Mouse (Mus musculus) heart, adult 9 months (tissue): ENCODE data around the gene Gm884.

Source experiments
- DNase-seq, 2 experiments: peaks; one replicate each; pipeline ENCODE4 v3.0.0; 2022; ENCODE audit warnings: low spot score in 2 of 2

Gm884 gene

DNA sequence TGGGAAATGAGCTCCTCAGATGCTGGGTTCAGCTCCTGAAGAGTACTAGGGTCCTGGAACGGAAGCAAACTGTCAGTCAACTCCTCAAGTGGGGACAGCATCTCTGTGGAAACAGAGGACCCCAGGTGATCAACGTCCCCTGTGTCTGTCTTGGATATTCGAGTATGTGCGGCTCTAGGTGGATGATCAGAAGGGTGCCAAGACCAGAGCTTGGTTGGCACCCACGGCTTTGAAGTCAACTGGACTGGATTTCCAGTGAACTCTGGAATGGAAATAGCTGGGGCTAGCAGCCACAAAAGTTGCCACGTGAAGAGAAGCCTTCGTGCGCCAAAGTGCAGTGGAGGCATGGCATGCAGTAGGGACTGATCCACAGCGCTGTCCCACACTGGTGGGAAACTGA lies at the start of gene Gm884:
Gene Gm884 (minus strand): TSS at position 101 of the 400 bp plus-strand sequence.
- DNase-seq = no peak

DNA sequence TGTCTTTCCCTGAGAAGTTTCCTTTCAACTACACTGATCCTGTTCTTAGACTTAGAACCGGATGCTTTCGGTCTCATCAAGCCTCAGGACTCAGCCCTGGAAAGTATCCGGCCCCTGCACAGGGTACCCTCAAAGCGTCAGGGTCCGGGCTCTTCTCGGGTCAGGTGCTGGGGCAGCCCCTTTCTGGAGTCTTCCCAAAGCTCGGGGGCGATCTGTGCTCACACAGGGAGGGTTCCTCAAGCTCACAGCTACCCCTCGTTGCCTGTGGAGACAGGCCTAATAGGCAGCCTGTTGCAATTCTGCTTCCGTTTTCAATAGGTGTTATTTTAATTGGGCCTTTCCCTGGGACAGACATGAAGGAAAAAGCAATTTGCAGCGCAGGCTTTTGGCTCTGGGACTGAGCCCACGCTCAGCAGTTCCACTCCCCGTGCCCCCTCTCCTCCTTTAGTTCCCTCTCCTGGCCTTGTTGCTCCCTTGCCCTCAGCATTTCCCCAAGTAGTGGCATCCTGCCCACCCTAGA lies 46.0 kb upstream of the Gm884 start:
- no peak for DNase-seq

DNA sequence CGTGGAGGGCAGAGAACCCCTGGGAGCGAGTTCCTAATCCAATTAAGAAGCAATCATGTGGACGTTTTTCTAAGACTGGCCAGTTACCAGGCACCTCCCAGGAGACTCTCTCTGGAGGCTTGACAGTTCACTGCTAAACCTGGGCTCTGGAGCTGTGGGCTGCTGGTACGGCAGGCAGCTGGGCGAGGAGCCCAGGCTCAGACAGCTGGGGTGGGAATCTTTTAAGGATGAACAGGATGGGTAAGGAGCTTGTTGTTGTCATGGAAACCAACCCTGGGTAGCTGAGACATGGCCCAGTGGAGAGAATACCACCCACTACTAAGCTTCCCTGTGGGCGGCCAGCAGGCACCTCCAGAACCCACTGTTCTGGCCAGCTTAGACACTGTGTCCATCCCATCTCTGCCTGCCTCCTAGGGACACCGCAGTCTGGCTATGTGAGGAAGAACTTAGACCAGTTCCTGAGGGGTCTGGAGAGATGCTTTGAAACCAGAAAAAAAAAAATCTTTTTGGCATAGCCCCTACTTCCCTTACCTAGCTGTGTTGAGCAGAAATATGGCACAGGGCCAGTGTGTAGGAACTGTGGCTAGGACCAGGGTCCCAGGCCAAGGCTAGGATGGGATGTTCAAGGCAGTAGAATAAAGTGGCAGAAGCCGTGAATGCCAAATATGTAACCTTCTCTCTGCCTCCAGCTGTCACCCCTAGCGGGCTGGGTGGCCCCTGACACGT lies 45.4 kb upstream of the Gm884 start:
- no peak for DNase-seq

DNA sequence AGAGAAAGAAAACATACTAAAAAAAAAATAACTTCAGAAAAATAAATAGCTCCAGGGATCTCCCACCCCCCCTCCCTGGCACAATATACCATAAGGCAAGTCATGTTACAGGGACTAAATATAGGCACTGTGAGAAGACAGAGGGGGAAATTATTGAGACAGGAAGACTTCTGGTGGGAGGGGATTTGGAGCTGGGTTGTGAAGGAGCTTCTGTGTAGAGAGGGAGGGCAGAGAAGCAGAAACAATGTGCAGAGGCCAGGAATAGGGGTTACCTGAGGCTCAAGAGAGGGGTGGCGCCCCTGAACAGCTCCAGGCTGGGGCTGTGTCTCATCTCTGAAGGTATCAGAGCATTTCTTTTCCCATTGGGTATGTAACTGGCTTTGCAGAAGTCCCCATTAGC lies 44.8 kb upstream of the Gm884 start:
- DNase-seq = no peak

DNA sequence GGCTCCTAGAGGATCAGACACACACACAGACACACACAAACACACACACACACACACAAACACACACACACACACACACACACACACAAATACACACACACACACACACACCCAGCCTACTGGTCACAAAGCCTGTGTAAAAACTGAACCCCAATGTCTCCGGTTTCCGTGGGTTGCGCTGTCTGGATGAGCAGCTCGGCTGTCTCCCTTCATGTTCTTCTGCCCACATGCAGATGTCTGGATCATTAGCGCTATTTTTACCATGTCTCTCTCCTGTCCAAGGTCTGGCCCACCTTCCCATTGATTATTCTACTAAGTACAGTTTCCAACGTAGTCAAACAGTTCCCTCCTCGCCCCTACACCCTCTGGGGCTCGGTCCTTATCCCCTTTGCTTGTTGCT lies 42.2 kb upstream of the Gm884 start:
- DNase-seq = no peak

DNA sequence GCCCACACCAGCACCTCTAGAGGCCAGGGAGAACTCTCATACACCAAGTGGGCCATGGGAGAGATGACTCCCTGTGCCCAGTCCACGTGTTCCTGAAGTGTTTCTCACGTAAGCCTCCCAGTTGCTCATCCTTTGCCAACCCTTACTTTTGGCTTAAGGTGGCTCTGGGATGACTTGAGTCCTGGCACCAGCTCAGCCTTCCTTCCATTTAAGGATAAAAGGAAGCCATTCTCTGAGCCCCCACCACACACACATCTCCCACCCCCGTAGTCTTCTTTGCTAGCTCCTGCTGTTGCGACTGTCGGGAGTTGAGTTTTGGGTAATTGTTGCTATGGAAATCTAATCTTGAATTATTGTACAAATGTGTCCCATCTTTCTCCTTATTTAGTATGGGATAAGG lies 41.6 kb upstream of the Gm884 start:
- DNase-seq = no peak

DNA sequence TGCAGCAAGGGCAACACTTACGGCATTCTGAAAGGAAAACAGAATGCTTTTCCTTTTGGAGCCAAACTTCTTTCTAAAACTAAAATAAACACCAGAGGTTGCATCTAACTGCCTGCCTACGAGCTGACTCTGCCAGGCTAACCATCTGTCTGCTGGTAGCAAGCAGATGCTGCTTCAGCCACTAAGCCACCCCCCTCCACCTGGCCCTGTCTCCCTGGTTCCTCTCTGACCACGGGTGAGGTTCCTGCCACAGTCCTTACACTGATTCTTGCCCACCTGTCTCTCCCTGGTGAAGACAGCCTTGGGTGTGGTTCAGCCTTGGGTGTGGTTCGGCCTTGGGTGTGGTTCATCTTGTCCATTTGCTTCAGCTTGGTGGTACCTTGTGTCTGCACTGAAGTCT lies 40.9 kb upstream of the Gm884 start:
- no peak for DNase-seq

DNA sequence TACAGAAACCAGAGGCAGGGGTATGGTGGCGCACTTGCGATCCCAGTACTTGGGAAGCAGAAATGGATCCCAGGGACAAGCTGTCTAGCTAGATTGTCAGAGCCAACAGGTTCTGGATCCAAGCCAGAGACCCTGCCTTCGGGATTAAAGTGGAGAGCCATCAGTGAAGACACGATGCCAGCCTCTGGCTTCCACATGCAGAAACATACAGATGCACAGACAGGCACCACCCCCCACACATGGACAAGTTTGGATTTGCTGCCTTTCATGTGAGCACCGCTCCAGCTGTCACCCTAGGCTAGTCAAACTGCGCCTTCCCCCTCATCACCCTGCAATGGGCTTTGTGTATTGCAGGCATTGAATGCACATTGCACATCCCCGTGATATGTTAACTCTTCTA lies 37.2 kb upstream of the Gm884 start:
- no peak for DNase-seq

DNA sequence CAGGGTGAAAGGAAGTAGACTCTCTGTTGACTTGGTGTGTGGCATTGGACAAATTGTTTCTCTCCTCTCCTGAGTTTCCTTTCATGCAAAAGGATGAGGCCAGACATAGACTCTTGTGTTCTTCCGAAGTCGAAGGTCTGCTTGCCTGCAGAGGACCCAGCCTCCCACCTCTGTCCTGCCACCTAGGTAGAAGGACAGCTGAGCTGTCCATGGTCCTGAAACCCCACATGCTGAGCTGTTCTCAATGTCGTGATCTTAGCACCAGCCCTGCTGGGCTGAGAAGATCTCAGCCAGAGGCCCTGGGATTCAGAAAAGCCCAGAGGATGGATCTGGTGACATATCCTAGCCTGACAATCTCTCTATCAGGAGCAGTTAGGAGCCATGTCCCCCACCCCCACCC lies 35.6 kb upstream of the Gm884 start:
- no peak for DNase-seq

DNA sequence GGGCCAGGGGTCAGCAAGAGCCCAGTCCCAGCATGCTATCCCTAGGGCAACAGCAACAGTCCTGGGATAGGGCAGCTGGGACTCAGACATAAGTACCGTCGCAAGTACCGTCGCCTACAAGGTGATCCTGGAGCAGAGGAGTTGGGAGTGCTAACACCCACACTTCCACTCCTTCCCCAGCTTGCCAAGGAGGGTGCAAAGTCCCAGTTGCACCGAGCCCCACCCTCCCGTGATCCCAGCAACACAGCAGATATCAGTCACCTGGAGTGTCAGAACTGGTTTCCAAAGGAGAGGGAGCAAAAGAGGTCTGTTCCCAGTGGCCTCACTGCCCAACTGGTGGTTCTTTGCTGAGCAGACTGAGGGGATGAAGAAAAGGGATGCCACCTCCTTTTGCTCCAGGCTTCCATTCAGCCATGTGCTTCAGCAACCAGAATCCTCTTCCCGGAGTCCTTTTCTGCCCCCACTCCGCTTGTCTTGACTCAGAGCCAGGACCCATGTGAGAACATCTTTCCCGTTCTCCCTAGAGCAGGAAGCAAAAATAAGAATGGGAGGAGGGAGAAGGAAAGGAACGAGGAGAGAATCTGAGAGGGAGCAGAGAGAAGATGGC lies 32.5 kb upstream of the Gm884 start:
- DNase-seq = no peak

DNA sequence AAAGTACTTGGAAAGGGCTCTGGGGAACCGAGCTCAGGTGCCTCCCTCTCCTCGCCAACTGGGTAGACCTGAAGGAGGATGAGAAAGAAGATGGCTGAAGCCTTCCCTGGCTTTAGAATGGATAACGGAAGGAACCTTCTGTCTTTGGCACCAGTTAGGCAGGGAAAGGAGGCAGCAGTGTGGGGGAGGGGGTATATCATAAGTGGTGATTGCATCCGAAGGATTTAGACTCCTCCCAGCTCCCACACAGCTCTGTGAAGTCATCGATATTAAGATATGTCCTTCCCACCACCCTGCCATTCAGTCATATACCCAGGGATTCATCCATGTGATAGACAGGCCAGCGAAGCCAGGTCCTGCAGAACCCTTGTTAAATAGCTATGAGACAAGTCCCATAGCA lies 30.5 kb upstream of the Gm884 start:
- no peak for DNase-seq

DNA sequence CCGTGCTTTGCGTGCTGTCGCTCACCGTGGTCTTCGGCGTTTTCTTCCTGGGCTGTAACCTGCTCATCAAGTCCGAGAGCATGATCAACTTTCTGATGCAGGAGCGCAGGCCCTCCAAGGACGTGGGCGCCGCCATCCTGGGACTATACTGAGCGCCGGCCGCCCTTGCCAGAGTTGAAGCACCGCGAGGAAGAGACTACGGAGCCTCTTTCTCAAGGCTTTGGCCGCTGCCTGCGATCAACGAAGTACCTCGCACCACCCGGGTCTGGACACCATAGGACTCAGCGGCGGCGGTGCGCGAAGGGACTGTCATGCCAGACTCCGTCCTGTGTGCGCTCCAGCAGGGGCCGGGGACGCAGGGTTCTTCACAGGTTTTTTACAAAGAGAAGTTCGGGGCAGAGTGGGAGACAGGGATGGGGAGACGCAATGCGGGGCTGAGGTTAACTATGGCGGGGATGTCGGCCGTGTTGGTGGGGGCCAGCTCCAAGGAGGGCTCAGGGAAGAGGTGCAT lies 29.1 kb upstream of the Gm884 start:
- DNase-seq = no peak

DNA sequence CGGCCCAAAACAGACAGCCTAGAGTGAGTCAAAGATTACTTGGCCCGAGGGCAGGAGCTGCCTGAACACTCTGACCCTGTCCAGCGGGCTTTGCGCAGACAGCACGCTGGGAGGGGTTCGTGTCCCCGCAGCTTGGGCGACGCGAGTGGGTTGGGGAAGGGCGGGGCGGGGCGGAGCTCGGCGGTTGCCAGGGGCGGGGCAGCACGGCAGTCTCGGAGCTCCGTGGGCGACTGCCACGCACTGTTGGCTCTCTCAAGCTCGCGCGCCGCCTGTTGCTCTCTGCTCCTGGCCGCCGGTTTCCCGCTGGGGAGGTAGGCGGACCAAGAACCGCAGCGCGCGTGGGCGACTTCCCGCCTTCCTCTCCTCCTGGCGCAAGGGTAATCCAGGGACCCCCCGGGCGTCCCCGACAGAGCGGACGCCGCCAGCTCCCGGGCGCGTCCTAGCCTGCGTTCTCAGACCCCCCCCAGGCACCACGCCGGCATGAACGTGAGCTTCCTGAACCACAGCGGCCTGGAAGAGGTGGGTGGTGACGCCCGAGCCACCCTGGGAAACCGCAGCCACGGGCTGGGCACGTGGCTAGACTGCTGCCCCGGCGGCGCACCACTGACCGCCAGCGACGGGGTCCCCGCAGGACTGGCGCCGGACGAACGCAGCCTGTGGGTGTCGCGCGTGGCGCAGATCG lies 28.5 kb upstream of the Gm884 start, which contains the start of gene Rprml:
Gene Rprml (plus strand): TSS at position 270 of the 682 bp plus-strand sequence.
- DNase-seq = no peak

DNA sequence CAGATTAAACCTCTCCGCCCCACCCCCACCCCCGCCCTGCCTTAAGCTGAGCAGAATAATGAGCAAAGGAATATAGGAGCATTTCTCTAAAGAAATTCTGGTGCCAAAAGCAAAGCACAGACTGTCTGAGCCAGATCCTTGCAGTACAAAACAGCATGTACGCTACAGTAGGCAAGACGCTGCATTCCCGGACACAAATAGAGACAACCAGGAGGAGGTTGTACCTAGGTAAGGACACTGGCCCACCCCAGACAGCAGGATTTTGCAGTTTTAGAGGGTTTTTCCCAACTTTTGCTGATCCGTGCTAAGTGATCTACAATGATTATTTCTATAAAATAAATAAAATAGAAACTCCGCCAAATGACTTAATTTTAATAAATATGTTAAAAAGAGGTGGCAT lies 27.7 kb upstream of the Gm884 start:
- no peak for DNase-seq

DNA sequence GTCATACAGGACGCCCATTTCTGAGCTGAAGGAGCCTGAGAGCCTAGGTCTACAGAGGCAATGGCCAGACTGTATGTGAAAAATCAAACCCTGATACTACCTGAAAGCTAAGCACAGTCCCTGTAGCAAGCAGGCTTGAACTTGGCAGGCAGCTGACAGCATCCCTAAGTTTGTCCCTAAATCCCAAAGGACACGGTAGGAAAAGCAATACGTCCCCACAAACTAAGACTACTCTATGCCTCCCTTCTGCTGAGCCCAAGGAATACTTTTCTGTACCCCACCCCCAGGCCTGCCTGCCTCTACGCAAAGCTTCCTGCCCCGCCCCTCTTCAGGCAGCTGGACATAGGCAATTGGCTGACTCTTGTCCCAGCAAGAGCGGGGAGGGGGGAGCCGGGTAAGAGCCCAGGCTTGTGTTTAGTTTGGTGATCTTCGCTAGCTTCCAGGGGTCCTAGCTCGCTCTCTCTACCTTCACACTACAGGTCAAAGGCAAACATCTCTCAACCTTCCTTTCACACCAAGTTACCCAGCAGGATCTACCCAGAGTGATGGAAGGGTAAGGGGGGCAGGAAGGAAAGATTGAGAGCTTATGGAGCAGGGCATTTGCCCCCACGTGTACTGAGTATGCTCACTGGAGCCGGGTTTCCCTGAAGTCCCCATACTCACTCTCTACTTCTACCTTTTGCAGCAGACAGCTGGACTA lies 27.1 kb upstream of the Gm884 start:
- DNase-seq = no peak

DNA sequence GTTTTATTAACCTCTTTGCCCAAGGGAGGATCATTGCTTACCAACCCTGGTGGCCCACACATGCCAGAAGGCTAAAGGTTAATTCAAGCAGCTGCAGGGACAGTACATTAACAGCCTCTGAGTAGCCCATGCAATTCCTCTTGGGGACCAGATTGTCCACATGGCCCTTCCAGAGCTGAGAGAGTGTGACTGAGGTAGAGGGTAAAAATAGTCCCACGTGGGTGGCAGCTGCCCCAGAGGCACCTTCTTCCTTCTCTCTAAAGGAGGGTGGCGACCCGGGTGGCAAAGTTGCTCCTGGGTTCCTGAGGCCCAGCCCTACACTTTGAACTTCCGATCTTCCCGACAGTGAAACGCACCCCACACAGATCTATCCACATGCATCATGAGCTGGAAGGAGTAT lies 25.4 kb upstream of the Gm884 start:
- no peak for DNase-seq

DNA sequence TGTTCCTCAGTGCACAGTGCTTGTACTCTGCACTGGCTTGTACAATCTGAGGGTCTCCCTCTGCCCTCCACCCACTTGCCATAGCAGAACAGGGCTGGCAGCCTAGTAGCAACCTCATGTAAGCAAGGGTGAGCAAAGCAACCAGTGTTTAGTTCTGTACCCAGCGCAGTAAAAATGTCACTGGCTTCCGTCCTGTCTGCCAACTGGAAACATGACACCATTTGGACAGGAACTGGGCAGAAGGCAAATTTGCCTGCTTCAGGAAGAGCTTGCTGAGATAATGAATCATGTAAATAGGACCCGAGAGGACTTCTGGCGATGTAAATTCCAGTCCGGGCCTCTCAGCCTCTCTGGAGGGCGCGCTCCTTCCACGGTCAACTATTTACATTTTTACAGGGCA lies 24.8 kb upstream of the Gm884 start:
- peak; percentile 3 to 15 for DNase-seq

DNA sequence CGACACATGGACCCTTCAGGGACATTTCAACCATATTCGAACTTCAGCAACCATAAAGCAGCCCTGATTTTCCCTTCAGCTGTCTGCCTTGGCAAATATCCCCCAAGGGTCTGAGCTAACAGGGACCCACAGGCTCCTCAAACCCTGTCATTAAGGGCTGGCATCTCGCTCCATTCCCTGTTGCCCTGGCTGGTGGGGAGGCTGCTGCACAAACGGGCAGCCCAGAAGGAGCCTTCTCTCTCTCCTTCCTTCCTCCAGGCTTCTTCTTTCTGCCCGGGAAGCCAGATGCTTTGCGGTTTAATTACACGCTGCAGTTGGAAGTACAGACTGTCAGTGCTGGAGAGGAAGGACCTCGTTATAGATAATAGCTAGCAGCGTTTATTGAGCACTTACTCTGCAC lies 22.3 kb upstream of the Gm884 start:
- DNase-seq = no peak

DNA sequence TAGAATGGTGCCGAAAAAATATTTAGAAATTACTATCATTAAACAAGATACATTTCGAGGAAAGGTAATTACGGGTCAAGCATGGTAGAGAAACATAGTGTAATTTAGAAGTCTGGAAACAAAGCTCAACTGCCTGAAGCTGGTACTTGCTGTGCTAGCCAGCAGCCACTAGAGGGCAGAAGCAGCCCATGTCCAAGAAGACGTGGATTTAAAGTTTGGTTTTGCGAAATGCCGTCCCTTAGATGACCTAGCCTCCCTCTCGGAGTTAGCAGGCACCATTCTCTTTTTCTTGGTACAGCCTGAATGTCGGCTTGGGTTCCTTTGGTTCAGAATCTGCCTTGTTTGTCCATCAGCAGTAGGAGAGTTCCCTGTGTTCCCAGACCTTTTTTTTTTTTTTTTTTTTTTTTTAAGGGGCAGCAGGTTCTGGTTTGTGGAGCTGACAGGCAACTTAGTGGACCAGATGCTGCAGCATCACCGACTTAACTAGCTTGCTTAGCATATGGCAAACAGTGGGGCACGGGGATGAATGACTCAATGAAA lies 18.5 kb upstream of the Gm884 start:
- DNase-seq = peak in 1 of 2 experiments; percentile 14

DNA sequence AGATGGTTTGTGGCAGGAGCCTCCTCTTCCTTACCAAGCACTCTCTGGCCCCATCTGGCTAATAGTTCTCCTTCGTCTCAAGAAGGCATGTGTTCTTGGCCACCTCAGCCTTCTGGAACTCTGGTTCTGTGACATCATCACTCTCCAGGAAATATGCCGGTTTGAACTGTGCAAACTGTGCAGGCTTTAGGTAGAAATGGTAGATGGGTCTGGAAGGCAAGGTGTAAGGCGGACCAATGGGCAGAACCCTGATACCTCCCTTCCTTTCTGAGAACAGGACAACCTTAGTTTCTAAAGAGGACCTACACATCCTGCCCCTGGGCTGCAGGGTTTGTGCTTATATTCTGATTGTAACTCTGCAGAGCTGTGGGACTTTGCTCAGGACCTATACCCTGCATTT lies 17.9 kb upstream of the Gm884 start, which contains the start of gene Lyzl6:
Gene Lyzl6 (minus strand): TSS at position 101 of the 400 bp plus-strand sequence.
- no peak for DNase-seq

DNA sequence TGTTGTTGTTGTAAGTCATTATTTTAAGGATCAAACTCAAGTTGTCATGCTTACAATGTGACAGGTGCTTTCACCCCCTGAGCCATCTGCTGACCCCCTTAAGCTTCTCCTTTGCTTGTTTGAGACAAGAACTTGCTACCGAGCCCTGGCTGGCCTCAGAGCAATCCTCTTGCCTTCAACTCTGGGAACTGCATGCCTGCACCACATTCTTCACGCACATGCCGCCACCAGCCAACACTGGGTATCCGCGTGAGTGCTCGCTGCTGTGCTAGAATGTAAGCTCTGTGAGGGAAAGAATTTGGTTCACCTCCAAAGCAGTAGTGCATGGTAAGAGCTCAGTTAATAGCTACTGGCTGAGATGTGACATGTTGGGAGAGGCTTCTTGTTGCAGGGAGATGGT lies 15.3 kb upstream of the Gm884 start:
- no peak for DNase-seq

DNA sequence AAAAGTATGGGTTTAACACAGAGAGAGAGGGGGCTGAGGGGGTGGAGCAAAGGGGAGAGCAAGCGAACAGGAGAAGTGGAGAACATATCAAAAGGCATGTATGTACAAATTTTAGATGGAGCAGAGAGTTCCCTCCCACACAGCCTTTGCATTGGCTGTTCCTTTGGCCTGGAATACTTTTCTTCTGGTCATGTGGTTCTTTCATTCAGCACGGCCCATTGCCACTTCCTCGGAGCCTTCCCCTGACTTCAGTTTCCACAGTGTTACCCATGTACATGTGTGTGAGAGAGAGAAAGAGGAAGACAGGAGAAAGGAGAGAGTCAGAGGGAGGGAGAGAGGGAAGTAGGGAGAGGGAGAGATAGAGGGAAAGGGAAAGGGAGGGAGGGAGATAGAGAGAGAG lies 14.5 kb upstream of the Gm884 start:
- no peak for DNase-seq
